Mouse (Mus musculus): ENCODE results near the gene Meiob. TPM values are rescaled to one million over a fixed set of nuclear protein-coding genes. Genes with fewer than 3 reads are reported as not detected.
A peak's percentile ranks its signal among the peaks of the same experiment; 100 is the strongest.

Gene Meiob
- not detected in 2 replicates for polyA plus RNA-seq (2014; fragmentation: Nextera tagmentation; extraction: Ambion mirVana)

DNA sequence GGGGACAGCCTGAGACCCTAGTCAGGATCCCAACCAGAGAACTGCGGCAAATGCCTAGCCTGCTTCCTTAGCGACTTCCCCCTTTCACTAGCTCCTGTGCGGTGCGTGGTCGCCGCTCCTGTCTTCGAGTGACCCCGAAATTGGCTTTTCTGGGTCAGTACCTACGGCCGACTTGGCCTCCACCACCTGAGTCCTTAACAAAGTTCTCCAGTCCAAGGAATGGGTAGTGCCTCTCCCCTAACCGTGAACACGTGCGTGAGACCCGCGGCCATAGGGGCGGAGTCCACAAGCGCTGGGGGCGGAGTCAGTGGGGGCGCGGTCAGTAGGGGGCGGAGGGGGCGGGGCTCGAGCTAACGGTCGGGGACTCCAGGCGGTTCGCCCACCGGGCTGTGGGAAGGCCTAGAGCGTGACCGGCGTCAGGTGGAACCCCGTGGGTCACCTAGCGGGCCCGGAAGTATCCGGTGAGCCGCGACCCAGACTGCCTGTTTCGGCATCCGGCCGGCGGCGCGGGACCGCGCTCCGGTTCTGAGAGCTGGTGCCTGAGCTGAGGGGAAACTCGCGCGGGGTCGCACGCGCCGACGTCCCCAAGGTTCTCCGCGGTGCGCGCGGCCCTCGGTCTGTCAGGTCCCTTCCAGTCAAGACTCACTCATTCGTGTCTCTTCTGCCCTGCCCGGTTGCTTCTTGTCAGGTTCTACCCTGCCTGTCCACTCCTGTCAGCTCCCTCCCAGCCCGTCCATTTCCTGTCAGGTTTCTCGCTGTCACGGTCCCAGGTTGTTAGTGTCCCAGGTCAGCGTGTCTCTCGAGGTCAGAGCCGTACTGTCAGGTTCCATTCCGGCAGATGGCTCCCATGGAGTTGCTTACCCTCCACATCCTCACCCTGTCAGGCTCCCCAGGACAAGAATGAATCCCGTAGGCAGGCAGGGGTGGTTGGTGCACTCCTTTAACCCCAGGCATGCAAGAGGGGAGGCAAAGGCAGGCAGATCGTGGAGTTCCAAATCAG is at the start of gene Meiob:
Meiob (plus strand) TSS at position 338 of the 1,000 bp plus-strand sequence.
- Histone ChIP-seq H3K9ac (replicated peaks; ENCODE audit: low read depth, low read length) (peak within 1 kb of the TSS; percentile 33), H3K9me3 (ENCODE audit: control insufficient read depth, low read depth, low read length) (no peaks in the 10 kb centered on the region), H3K27ac (ENCODE audit: low read length) (no peak within 1 kb of the TSS), H3K4me3 (ENCODE audit: low read depth, low read length) (peak within 1 kb of the TSS; percentile 64), H3K27me3 (ENCODE audit: control insufficient read depth, insufficient read depth, low read length) (peaks cover 5% of the 10 kb centered on the region; the same call in 1 of the 2 replicates), H3K36me3 (ENCODE audit: control insufficient read depth, insufficient read depth, low read length) (no peaks in the 10 kb centered on the region), H3K4me2 (replicated peaks; ENCODE audit: low read depth, low read length) (peak within 1 kb of the TSS; percentile 78), H3K4me1 (ENCODE audit: control insufficient read depth, insufficient read depth, low read length) (no peaks in the 10 kb centered on the region)
- ATAC-seq (ENCODE audit: insufficient number of reproducible peaks, insufficient read depth, low FRiP score, low read depth), result peak; percentile 89
- WGBS, result under 1% methylated on average over 70 of the region's 71 CpGs

DNA sequence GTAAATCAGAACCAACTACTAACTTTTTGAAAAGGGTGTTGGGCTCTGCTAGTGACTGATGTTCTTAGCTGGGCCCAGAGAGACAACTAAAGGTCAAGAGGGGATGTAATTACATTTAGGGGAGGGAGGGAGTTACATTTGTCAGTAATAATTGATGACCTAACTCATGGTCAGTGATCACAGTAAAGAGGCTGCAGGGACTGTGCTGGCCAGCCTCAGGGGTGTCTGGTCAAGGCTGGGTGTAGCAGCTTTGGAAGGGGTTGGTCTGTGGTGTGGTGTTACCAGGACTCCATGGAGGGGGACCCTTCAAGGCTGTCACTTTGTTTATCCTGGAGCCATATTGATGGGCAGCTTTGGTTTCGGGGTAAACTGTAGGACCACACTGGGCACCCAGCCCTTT is 46.7 kb upstream of the Meiob start:
- ATAC-seq (ENCODE audit: insufficient number of reproducible peaks, insufficient read depth, low FRiP score, low read depth), result no peak
- 58% methylated on average over 1 of the region's 1 CpGs for WGBS

GRCm38 (mm10) chr17:24761121-24761520 is 43.0 kb upstream of the Meiob start:
- no peak overlapping the region for H3K4me3 ChIP-seq (ENCODE audit: low read depth, low read length)
- H3K27me3 ChIP-seq (ENCODE audit: control insufficient read depth, insufficient read depth, low read length), result no peaks in the 10 kb centered on the region
- no peak overlapping the region for H3K27ac ChIP-seq (ENCODE audit: low read length)
- WGBS, result 42% methylated on average over 5 of the region's 5 CpGs
- H3K9me3 ChIP-seq (ENCODE audit: control insufficient read depth, low read depth, low read length), result no peaks in the 10 kb centered on the region
- H3K4me2 ChIP-seq (replicated peaks; ENCODE audit: low read depth, low read length), result no peak overlapping the region
- H3K4me1 ChIP-seq (ENCODE audit: control insufficient read depth, insufficient read depth, low read length), result 0 out of 2 replicates have a peak, but pooled peaks cover 2% of the 10 kb centered on the region
- no peaks in the 10 kb centered on the region for H3K36me3 ChIP-seq (ENCODE audit: control insufficient read depth, insufficient read depth, low read length)
- no peak overlapping the region for H3K9ac ChIP-seq (replicated peaks; ENCODE audit: low read depth, low read length)
- no peak for ATAC-seq (ENCODE audit: insufficient number of reproducible peaks, insufficient read depth, low FRiP score, low read depth)

More for the DNA sequence above, 46.7 kb upstream of the Meiob start:
- Histone ChIP-seq H3K4me1 (ENCODE audit: control insufficient read depth, insufficient read depth, low read length) (0 out of 2 replicates have a peak, but pooled peaks cover 2% of the 10 kb centered on the region), H3K36me3 (ENCODE audit: control insufficient read depth, insufficient read depth, low read length) (no peaks in the 10 kb centered on the region), H3K9me3 (ENCODE audit: control insufficient read depth, low read depth, low read length) (no peaks in the 10 kb centered on the region), H3K27ac (ENCODE audit: low read length) (no peak overlapping the region), H3K4me3 (ENCODE audit: low read depth, low read length) (no peak overlapping the region), H3K27me3 (ENCODE audit: control insufficient read depth, insufficient read depth, low read length) (peaks cover 25% of the 10 kb centered on the region), H3K4me2 (replicated peaks; ENCODE audit: low read depth, low read length) (no peak overlapping the region), H3K9ac (replicated peaks; ENCODE audit: low read depth, low read length) (no peak overlapping the region)

- ATAC-seq (ENCODE audit: insufficient number of reproducible peaks, insufficient read depth, low FRiP score, low read depth), result no peak
- Histone ChIP-seq H3K27me3 (ENCODE audit: control insufficient read depth, insufficient read depth, low read length) (no peaks in the 10 kb centered on the region), H3K36me3 (ENCODE audit: control insufficient read depth, insufficient read depth, low read length) (no peaks in the 10 kb centered on the region), H3K27ac (ENCODE audit: low read length) (no peak overlapping the region), H3K4me3 (ENCODE audit: low read depth, low read length) (no peak overlapping the region), H3K9ac (replicated peaks; ENCODE audit: low read depth, low read length) (no peak overlapping the region), H3K4me1 (ENCODE audit: control insufficient read depth, insufficient read depth, low read length) (0 out of 2 replicates have a peak, but pooled peaks cover 7% of the 10 kb centered on the region), H3K4me2 (replicated peaks; ENCODE audit: low read depth, low read length) (no peak overlapping the region), H3K9me3 (ENCODE audit: control insufficient read depth, low read depth, low read length) (no peaks in the 10 kb centered on the region)
- 46% methylated on average over 22 of the region's 22 CpGs for WGBS
Observed at GRCm38 (mm10) chr17:24765016-24765905, 38.8 kb upstream of the Meiob start.

GRCm38 (mm10) chr17:24766266-24766875 is 37.7 kb upstream of the Meiob start:
- H3K27me3 ChIP-seq (ENCODE audit: control insufficient read depth, insufficient read depth, low read length), result no peaks in the 10 kb centered on the region
- H3K9ac ChIP-seq (replicated peaks; ENCODE audit: low read depth, low read length), result no peak overlapping the region
- no peak overlapping the region for H3K4me3 ChIP-seq (ENCODE audit: low read depth, low read length)
- no peaks in the 10 kb centered on the region for H3K36me3 ChIP-seq (ENCODE audit: control insufficient read depth, insufficient read depth, low read length)
- H3K9me3 ChIP-seq (ENCODE audit: control insufficient read depth, low read depth, low read length), result no peaks in the 10 kb centered on the region
- no peak for ATAC-seq (ENCODE audit: insufficient number of reproducible peaks, insufficient read depth, low FRiP score, low read depth)
- WGBS, result 23% methylated on average over 12 of the region's 12 CpGs
- no peak overlapping the region for H3K4me2 ChIP-seq (replicated peaks; ENCODE audit: low read depth, low read length)
- no peak overlapping the region for H3K27ac ChIP-seq (ENCODE audit: low read length)
- H3K4me1 ChIP-seq (ENCODE audit: control insufficient read depth, insufficient read depth, low read length), result 0 out of 2 replicates have a peak, but pooled peaks cover 7% of the 10 kb centered on the region

GRCm38 (mm10) chr17:24769146-24769545 is 34.9 kb upstream of the Meiob start:
- Histone ChIP-seq H3K27ac (ENCODE audit: low read length) (no peak overlapping the region), H3K4me2 (replicated peaks; ENCODE audit: low read depth, low read length) (no peak overlapping the region), H3K4me3 (ENCODE audit: low read depth, low read length) (no peak overlapping the region), H3K27me3 (ENCODE audit: control insufficient read depth, insufficient read depth, low read length) (no peaks in the 10 kb centered on the region), H3K4me1 (ENCODE audit: control insufficient read depth, insufficient read depth, low read length) (0 out of 2 replicates have a peak, but pooled peaks cover 7% of the 10 kb centered on the region), H3K9me3 (ENCODE audit: control insufficient read depth, low read depth, low read length) (no peaks in the 10 kb centered on the region), H3K9ac (replicated peaks; ENCODE audit: low read depth, low read length) (no peak overlapping the region), H3K36me3 (ENCODE audit: control insufficient read depth, insufficient read depth, low read length) (no peaks in the 10 kb centered on the region)
- no peak for ATAC-seq (ENCODE audit: insufficient number of reproducible peaks, insufficient read depth, low FRiP score, low read depth)
- 35% methylated on average over 3 of the region's 3 CpGs for whole genome bisulfite sequencing

GRCm38 (mm10) chr17:24773241-24773640 is 30.8 kb upstream of the Meiob start:
- no peak overlapping the region for H3K4me2 ChIP-seq (replicated peaks; ENCODE audit: low read depth, low read length)
- no peak overlapping the region for H3K4me3 ChIP-seq (ENCODE audit: low read depth, low read length)
- no peak for ATAC-seq (ENCODE audit: insufficient number of reproducible peaks, insufficient read depth, low FRiP score, low read depth)
- H3K4me1 ChIP-seq (ENCODE audit: control insufficient read depth, insufficient read depth, low read length), result 0 out of 2 replicates have a peak, but pooled peaks cover 2% of the 10 kb centered on the region
- H3K9ac ChIP-seq (replicated peaks; ENCODE audit: low read depth, low read length), result no peak overlapping the region
- no peaks in the 10 kb centered on the region for H3K36me3 ChIP-seq (ENCODE audit: control insufficient read depth, insufficient read depth, low read length)
- no peak overlapping the region for H3K27ac ChIP-seq (ENCODE audit: low read length)
- no peaks in the 10 kb centered on the region for H3K9me3 ChIP-seq (ENCODE audit: control insufficient read depth, low read depth, low read length)
- 84% methylated on average over 5 of the region's 5 CpGs for WGBS
- H3K27me3 ChIP-seq (ENCODE audit: control insufficient read depth, insufficient read depth, low read length), result no peaks in the 10 kb centered on the region

DNA sequence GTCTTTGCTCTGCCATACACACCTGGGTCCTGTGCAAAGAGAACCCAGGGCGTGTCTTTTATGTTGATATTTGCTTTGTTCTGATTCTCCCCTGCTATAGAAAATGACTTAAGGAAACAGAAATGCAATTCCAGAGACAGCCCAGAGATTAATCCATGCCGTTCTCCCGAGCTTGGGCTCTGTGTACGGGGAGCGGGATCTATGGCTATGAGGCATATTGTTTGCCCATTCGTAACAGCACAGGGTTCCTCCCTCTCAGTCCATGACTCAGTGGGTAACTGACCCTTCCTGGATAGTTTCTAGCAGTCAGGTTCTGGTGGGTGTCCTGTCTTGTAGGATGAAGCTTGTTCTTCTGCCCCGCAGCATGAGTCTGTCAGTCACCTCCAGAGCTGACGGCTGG is 28.9 kb upstream of the Meiob start:
- no peaks in the 10 kb centered on the region for H3K4me1 ChIP-seq (ENCODE audit: control insufficient read depth, insufficient read depth, low read length)
- H3K27ac ChIP-seq (ENCODE audit: low read length), result no peak overlapping the region
- 61% methylated on average over 8 of the region's 8 CpGs for WGBS
- no peak overlapping the region for H3K4me3 ChIP-seq (ENCODE audit: low read depth, low read length)
- no peak overlapping the region for H3K4me2 ChIP-seq (replicated peaks; ENCODE audit: low read depth, low read length)
- no peaks in the 10 kb centered on the region for H3K36me3 ChIP-seq (ENCODE audit: control insufficient read depth, insufficient read depth, low read length)
- H3K9ac ChIP-seq (replicated peaks; ENCODE audit: low read depth, low read length), result no peak overlapping the region
- H3K27me3 ChIP-seq (ENCODE audit: control insufficient read depth, insufficient read depth, low read length), result no peaks in the 10 kb centered on the region
- H3K9me3 ChIP-seq (ENCODE audit: control insufficient read depth, low read depth, low read length), result no peaks in the 10 kb centered on the region
- ATAC-seq (ENCODE audit: insufficient number of reproducible peaks, insufficient read depth, low FRiP score, low read depth), result peak; percentile 53; the same call in 1 of the 2 replicates
